Mouse (Mus musculus) gastrocnemius, adult 2 months (tissue): ENCODE results near the gene Col23a1. TPM values are rescaled to one million over a fixed set of nuclear protein-coding genes. Genes with fewer than 3 reads are reported as not detected.
"Not testable (repeated sequence)": the region's sequence is repeated elsewhere in the genome, so short reads cannot be mapped to it uniquely, and the experiment has no call there.

Experiments used
- DNase-seq: peaks from one replicate; pipeline ENCODE4 v3.0.0; 2022
- H3K27ac ChIP-seq: fragments of 200-600 bp; 2 replicates; pipeline ENCODE4 v1.8.1; 2022; ENCODE audit warnings: mild to moderate bottlenecking
- H3K4me3 ChIP-seq: fragments of 200-600 bp; 2 replicates; pipeline ENCODE4 v1.8.1; 2022; ENCODE audit warnings: mild to moderate bottlenecking, moderate library complexity
- CTCF ChIP-seq: fragments of 200-600 bp; IDR thresholded peaks from 2 replicates; pipeline ENCODE4 v1.8.1; 2022; ENCODE audit warnings: antibody characterized with exemption, mild to moderate bottlenecking, moderate library complexity
- intact Hi-C: fragments of 180-260 bp; cut with DNase I; formaldehyde crosslinking; loops from one replicate; pipeline ENCODE4 v1.15.1; 2025
- total RNA-seq, 2 experiments: library from RNA; stranded (reverse); gene quantifications; 2 replicates each; pipeline ENCODE4 v1.2.3; 2021

Col23a1 gene
- total RNA-seq, 2 experiments from 2014 or later = 1.1 to 1.8 TPM

GRCm38 (mm10) chr11:51609266-51609909 lies 319.7 kb downstream of the Col23a1 start:
- intact Hi-C loops = no loop called here
- no peak for TF ChIP-seq CTCF
- Histone ChIP-seq H3K4me3 (no peak overlapping the region), H3K27ac (no peak overlapping the region)
- no peak for DNase-seq

- intact Hi-C loops, H3K27ac ChIP-seq, DNase-seq, H3K4me3 ChIP-seq: not testable (repeated sequence)
These were observed 320.2 kb downstream of the Col23a1 start for GRCm38 (mm10) chr11:51609940-51610339.

- no peak for DNase-seq
- Histone ChIP-seq H3K4me3 (no peak overlapping the region), H3K27ac (no peak overlapping the region)
- TF ChIP-seq CTCF = no peak
- intact Hi-C loops = no loop called here
These were observed 324.5 kb downstream of the Col23a1 start for GRCm38 (mm10) chr11:51614256-51614655.

- no peak for TF ChIP-seq CTCF
- intact Hi-C loops = loop anchor here (5.0 kb wide), 1 partner anchor 37 kb away; the partner anchor contains the start of genes D930048N14Rik and N4bp3
- Histone ChIP-seq H3K27ac (peak overlapping the region; percentile 92), H3K4me3 (peak overlapping the region; percentile 69)
- no peak for DNase-seq
These were observed 325.4 kb downstream of the Col23a1 start for GRCm38 (mm10) chr11:51615129-51615528.

- TF ChIP-seq CTCF = no peak
These were observed 325.9 kb downstream of the Col23a1 start for GRCm38 (mm10) chr11:51615601-51616000.

GRCm38 (mm10) chr11:51616113-51616512 lies 326.4 kb downstream of the Col23a1 start:
- peak overlapping the region; percentile 69 for H3K4me3 ChIP-seq
- intact Hi-C loops = loop anchor here (5.0 kb wide), 1 partner anchor 36 kb away; the partner anchor contains the start of genes D930048N14Rik and N4bp3
- H3K27ac ChIP-seq = peak overlapping the region; percentile 92; the same call in 1 of the 2 replicates

More at GRCm38 (mm10) chr11:51615601-51616000, 325.9 kb downstream of the Col23a1 start:
- H3K4me3 ChIP-seq = peak overlapping the region; percentile 69
- intact Hi-C loops = loop anchor here (5.0 kb wide), 1 partner anchor 37 kb away; the partner anchor contains the start of genes D930048N14Rik and N4bp3
- H3K27ac ChIP-seq = peak overlapping the region; percentile 92
- DNase-seq = peak; percentile 82

GRCm38 (mm10) chr11:51617693-51618092 lies 328.0 kb downstream of the Col23a1 start:
- Histone ChIP-seq H3K27ac (no peak overlapping the region), H3K4me3 (no peak overlapping the region)
- DNase-seq = peak; percentile 59
- peak; percentile 88 for TF ChIP-seq CTCF
- intact Hi-C loops = loop anchor here (1.0 to 5.0 kb wide), 2 partner anchors 35 to 64 kb away; partner anchors contain the start of genes D930048N14Rik and N4bp3

More at GRCm38 (mm10) chr11:51616113-51616512, 326.4 kb downstream of the Col23a1 start:
- DNase-seq = not testable (repeated sequence)

- peak overlapping the region; percentile 93 for H3K27ac ChIP-seq
- no peak for TF ChIP-seq CTCF
These were observed 329.2 kb downstream of the Col23a1 start for GRCm38 (mm10) chr11:51618894-51619408.

GRCm38 (mm10) chr11:51619409-51620060 lies 329.8 kb downstream of the Col23a1 start, which contains the start of gene Nhp2:
Nhp2 (plus strand) TSS chr11:51619735.
- H3K27ac ChIP-seq = peak within 1 kb of the TSS; percentile 93
- TF ChIP-seq CTCF = no peak
- DNase-seq = peak; percentile 96
- intact Hi-C loops = loop anchor here (2.0 to 5.0 kb wide), 2 partner anchors 15 to 33 kb away; partner anchors contain the start of genes D930048N14Rik, N4bp3 and Rmnd5b
- H3K4me3 ChIP-seq = peak within 1 kb of the TSS; percentile 95

More at GRCm38 (mm10) chr11:51618894-51619408, 329.2 kb downstream of the Col23a1 start:
- intact Hi-C loops = loop anchor here (5.0 kb wide), 1 partner anchor 33 kb away; the partner anchor contains the start of genes D930048N14Rik and N4bp3
- no peak for DNase-seq
- peak overlapping the region; percentile 95 for H3K4me3 ChIP-seq

- Histone ChIP-seq H3K4me3 (peak overlapping the region; percentile 95), H3K27ac (peak overlapping the region; percentile 93)
- no peak for DNase-seq
- no peak for TF ChIP-seq CTCF
- intact Hi-C loops = loop anchor here (2.0 kb wide), 1 partner anchor 15 kb away; the partner anchor contains the start of gene Rmnd5b
These were observed 330.4 kb downstream of the Col23a1 start for GRCm38 (mm10) chr11:51620084-51620483.

GRCm38 (mm10) chr11:51621776-51622175 lies 332.1 kb downstream of the Col23a1 start:
- intact Hi-C loops = loop anchor here (2.0 kb wide), 1 partner anchor 13 kb away; the partner anchor contains the start of gene Rmnd5b
- no peak for DNase-seq
- H3K27ac ChIP-seq = no peak overlapping the region
- no peak overlapping the region for H3K4me3 ChIP-seq
- no peak for TF ChIP-seq CTCF

- intact Hi-C loops = no loop called here
- DNase-seq = no peak
- no peak for TF ChIP-seq CTCF
- Histone ChIP-seq H3K4me3 (no peak overlapping the region), H3K27ac (no peak overlapping the region)
These were observed 333.3 kb downstream of the Col23a1 start for GRCm38 (mm10) chr11:51622971-51623491.
